Mouse (Mus musculus): ENCODE measurements around the gene Ntn5. TPM values are rescaled to one million over a fixed set of nuclear protein-coding genes. Genes with fewer than 3 reads are reported as not detected.

Ntn5 gene
- total RNA-seq, 2 experiments from 2014 or later, result 0.91 to 1.5 TPM

GRCm38 (mm10) chr7:45719180-45719579 is 35.4 kb downstream of the Ntn5 start:
- no peak for DNase-seq (ENCODE audit: low spot score in 2 of 2)
- intact Hi-C loops (cut with DNase I), result no loop called here

- DNase-seq (ENCODE audit: low spot score in 2 of 2), result no peak
- intact Hi-C loops (cut with DNase I), result no loop called here
These were observed 36.1 kb downstream of the Ntn5 start for GRCm38 (mm10) chr7:45719738-45720412.

DNA sequence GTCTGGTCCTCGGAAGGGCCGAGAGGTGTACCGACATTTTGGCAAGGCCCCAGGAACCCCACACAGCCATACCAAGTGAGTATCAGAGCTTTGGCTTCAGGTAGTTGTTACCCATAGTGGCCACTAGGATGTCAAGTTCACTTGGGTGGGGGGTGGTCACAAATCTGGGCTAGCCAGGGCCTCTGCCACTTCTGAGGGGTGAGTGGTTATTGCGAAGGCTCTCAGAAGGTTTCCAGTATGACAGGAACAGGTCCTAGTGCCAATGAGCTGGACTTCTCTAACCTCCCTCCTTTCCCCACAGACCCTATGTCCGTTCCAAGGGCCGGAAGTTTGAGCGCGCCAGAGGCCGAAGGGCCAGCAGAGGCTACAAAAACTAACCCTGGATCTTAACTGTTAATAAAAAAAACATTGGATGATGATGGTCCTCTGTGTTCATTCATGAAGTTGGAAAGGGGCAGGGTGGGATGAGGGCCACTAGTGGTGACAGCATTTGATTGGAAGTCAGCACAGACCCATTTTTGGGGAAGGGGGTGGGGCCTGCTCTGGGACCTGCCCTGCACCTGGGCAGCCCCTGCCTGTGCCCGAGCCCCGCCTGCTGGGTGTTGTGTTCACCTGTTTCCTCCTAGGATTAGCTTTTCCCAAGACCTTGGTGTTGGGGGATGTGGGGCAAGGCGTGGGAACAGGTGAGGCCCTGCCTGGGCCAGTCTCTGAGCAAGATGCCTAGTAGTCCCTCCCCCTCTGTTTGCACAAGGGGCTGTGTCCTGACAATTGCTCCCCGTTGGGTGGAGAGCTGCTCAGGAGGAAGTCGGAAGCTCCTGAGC is 36.8 kb downstream of the Ntn5 start, which contains the start of gene Fam83e:
Fam83e (plus strand) TSS at position 800 of the 821 bp plus-strand sequence.
- DNase-seq (ENCODE audit: low spot score in 2 of 2), result no peak
- intact Hi-C loops (cut with DNase I), result no loop called here

DNA sequence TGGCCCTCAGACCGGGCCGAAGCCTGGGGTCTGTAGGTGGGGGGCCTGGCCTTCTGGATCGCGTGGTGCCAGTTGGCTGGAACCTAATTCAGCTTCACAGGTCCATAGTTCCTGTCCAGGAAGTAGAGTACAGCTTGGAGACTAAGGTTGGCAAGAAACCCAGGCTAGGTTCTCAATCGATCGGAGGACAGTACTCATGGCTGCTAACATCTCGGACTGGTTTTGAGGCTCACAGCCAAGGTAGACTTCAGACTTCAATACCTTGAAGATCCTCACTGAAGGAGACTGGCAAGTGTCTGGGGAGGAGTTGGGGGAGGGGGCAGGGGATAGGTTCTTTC is 37.4 kb downstream of the Ntn5 start:
- no peak for DNase-seq (ENCODE audit: low spot score in 2 of 2)
- intact Hi-C loops (cut with DNase I), result no loop called here

GRCm38 (mm10) chr7:45721642-45722347 is 38.0 kb downstream of the Ntn5 start:
- no peak for DNase-seq (ENCODE audit: low spot score in 2 of 2)

GRCm38 (mm10) chr7:45722348-45722713 is 38.5 kb downstream of the Ntn5 start:
- intact Hi-C loops (cut with DNase I), result no loop called here
- DNase-seq (ENCODE audit: low spot score in 2 of 2), result no peak

More at GRCm38 (mm10) chr7:45721642-45722347, 38.0 kb downstream of the Ntn5 start:
- intact Hi-C loops (cut with DNase I), result no loop called here

- intact Hi-C loops (cut with DNase I), result no loop called here
- DNase-seq (ENCODE audit: low spot score in 2 of 2), result no peak
These were observed 39.5 kb downstream of the Ntn5 start for GRCm38 (mm10) chr7:45723301-45723700.

GRCm38 (mm10) chr7:45723781-45724180 is 40.0 kb downstream of the Ntn5 start:
- no peak for DNase-seq (ENCODE audit: low spot score in 2 of 2)
- intact Hi-C loops (cut with DNase I), result no loop called here

- intact Hi-C loops (cut with DNase I), result no loop called here
- no peak for DNase-seq (ENCODE audit: low spot score in 2 of 2)
These were observed 41.3 kb downstream of the Ntn5 start for GRCm38 (mm10) chr7:45725151-45725550.

DNA sequence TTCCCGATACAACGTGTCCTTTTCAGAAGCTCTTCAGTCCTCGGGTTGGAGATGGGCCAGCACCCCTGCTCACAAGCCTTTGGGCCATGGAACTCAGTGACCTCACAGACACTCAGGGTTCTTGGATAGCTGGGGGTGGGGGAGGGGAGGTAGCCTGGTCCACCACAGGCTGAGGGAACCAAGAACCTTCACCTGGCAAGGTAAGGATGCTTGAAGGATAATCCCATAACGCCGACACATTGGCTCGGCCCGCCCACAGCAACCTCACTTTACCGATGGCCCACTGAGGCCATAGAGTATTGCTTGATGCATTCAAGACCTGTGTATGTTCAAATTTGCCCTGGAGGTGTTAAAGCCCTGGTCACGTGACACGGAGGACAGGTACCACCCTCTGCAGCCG is 41.9 kb downstream of the Ntn5 start, which contains the start of gene Spaca4:
Spaca4 (minus strand) TSS at position 101 of the 400 bp plus-strand sequence.
- intact Hi-C loops (cut with DNase I), result no loop called here
- no peak for DNase-seq (ENCODE audit: low spot score in 2 of 2)

DNA sequence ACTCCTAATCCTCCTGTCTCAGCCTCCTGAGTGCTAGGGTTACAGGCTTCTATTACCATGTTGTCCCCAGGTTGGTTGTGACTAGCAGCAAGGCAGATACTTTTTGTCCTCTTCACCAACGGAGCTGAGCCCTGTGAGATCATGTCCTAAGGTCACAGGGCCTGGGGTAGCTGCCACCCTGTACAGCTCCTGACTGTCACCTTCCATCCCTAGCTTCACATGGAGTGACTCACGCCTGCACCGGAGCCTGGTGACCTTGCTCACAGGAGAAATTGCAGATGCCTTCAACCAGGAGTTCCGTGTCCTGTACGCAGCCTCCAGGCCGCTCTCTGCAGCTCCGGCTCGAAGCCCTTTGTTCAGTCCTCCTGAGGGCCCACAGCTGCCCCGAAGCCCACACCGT is 42.6 kb downstream of the Ntn5 start:
- intact Hi-C loops (cut with DNase I), result no loop called here

GRCm38 (mm10) chr7:45727625-45728024 is 43.8 kb downstream of the Ntn5 start:
- no peak for DNase-seq (ENCODE audit: low spot score in 2 of 2)
- intact Hi-C loops (cut with DNase I), result no loop called here

More for the DNA sequence above, 42.6 kb downstream of the Ntn5 start:
- DNase-seq (ENCODE audit: low spot score in 2 of 2), result no peak

- DNase-seq (ENCODE audit: low spot score in 2 of 2), result no peak
- intact Hi-C loops (cut with DNase I), result loop anchor here (10.0 kb wide), 1 partner anchor 194 kb away; the partner anchor contains the start of genes Ccdc114 and Emp3
These were observed 47.1 kb downstream of the Ntn5 start for GRCm38 (mm10) chr7:45730727-45731431.

GRCm38 (mm10) chr7:45733477-45733876 is 49.7 kb downstream of the Ntn5 start:
- DNase-seq (ENCODE audit: low spot score in 2 of 2), result no peak
- intact Hi-C loops (cut with DNase I), result loop anchor here (10.0 kb wide), 1 partner anchor 191 kb away; the partner anchor contains the start of genes Ccdc114 and Emp3

GRCm38 (mm10) chr7:45739162-45739763 is 55.4 kb downstream of the Ntn5 start:
- DNase-seq (ENCODE audit: low spot score in 2 of 2), result peak; percentile 86 to 91
- intact Hi-C loops (cut with DNase I), result loop anchor here (1.0 to 10.0 kb wide), 3 partner anchors 62 to 273 kb away; partner anchors contain the start of genes Ccdc114 and Emp3

GRCm38 (mm10) chr7:45739820-45740219 is 56.0 kb downstream of the Ntn5 start:
- DNase-seq (ENCODE audit: low spot score in 2 of 2), result no peak
- intact Hi-C loops (cut with DNase I), result loop anchor here (1.0 to 10.0 kb wide), 3 partner anchors 61 to 272 kb away; partner anchors contain the start of genes Ccdc114 and Emp3

GRCm38 (mm10) chr7:45741308-45741707 is 57.5 kb downstream of the Ntn5 start:
- peak in 1 of 2 experiments; percentile 56 for DNase-seq (ENCODE audit: low spot score in 2 of 2)
- intact Hi-C loops (cut with DNase I), result no loop called here

- no peak for DNase-seq (ENCODE audit: low spot score in 2 of 2)
- intact Hi-C loops (cut with DNase I), result no loop called here
These were observed 58.0 kb downstream of the Ntn5 start for GRCm38 (mm10) chr7:45741777-45742176.

DNA sequence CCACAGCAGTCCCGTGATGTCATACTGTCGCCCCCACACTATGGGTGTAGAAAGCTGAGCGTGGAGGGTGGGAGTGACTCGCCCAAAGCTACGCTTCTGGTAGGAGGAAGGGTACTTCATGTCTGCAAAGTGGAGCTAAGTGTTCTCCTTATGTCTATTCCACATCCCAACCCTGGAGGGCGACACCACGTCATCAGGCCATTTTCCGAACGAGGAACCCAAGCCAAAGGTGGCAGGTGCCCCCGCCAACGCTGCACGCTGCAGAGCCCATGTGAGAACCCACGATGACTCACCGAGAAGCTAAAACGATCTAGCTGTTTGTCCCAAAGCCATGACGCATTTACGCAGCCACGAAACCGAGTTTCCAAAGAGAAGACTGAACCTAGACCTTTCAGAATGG is 58.5 kb downstream of the Ntn5 start:
- peak; percentile 73 to 91 for DNase-seq (ENCODE audit: low spot score in 2 of 2)
- intact Hi-C loops (cut with DNase I), result no loop called here
